Mouse (Mus musculus): ENCODE measurements at regions not wholly inside any gene's neighbourhood (a gene's known extent, or its start where the extent isn't known, plus 50 kb on each side); places are given as distances from the start of the nearest gene placed in this dataset.

- H3K9ac ChIP-seq (ENCODE audit: low read depth, low read length) = no peak overlapping the region
- DNase-seq (ENCODE audit: extremely low read depth, low read depth, low spot score) = no peak
- H3K27ac ChIP-seq (replicated peaks; ENCODE audit: insufficient read depth, low read depth, low read length) = no peak overlapping the region
- H3K4me1 ChIP-seq (ENCODE audit: control insufficient read depth, insufficient read depth, low read length) = no peaks in the 10 kb centered on the region
- no peaks in the 10 kb centered on the region for H3K36me3 ChIP-seq (ENCODE audit: control insufficient read depth, insufficient read depth, low read length)
- 86% methylated on average over 6 of the region's 6 CpGs for WGBS
- H3K4me3 ChIP-seq (ENCODE audit: insufficient read depth, low read depth, low read length) = no peak overlapping the region
- TF ChIP-seq CTCF (IDR thresholded peaks at IDR 0.05; ENCODE audit: low read depth, low read length) (no peak), POLR2A (IDR thresholded peaks at IDR 0.05; ENCODE audit: extremely low read depth, insufficient read depth, low read length) (no peak)
- no peaks in the 10 kb centered on the region for H3K27me3 ChIP-seq (ENCODE audit: control insufficient read depth, insufficient read depth, low read length)
- no peaks in the 10 kb centered on the region for H3K79me2 ChIP-seq (ENCODE audit: control insufficient read depth, insufficient read depth, low read length)
These were observed 284.6 kb upstream of the Ptger4 start for GRCm38 (mm10) chr15:5528619-5529018.

DNA sequence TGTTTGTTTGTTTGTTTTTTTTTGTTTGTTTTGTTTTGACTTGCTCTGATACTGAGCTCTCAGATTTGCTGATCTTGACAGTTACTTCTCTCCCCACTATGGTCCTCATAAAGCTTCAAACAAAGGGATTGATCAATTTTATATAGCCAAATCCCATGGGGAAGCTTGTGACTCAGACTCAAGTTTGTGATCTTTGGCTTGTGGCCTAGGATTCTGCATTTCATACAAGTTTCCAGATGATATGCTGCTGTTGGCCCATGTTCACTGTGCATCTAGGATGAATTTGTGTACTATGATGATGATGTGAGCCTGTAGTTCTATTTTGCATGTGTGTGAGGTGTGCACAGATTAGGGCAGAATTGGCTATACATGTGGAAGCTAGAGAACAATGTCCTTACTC, 289.7 kb upstream of the Ptger4 start:
- TF ChIP-seq POLR2A (IDR thresholded peaks at IDR 0.05; ENCODE audit: extremely low read depth, insufficient read depth, low read length) = no peak
- TF ChIP-seq CTCF (IDR thresholded peaks at IDR 0.05; ENCODE audit: low read depth, low read length) = no peak
- DNase-seq (ENCODE audit: extremely low read depth, low read depth, low spot score) = no peak
- no peak overlapping the region for H3K9ac ChIP-seq (ENCODE audit: low read depth, low read length)
- H3K27ac ChIP-seq (replicated peaks; ENCODE audit: insufficient read depth, low read depth, low read length) = no peak overlapping the region
- H3K27me3 ChIP-seq (ENCODE audit: control insufficient read depth, insufficient read depth, low read length) = no peaks in the 10 kb centered on the region
- no peaks in the 10 kb centered on the region for H3K79me2 ChIP-seq (ENCODE audit: control insufficient read depth, insufficient read depth, low read length)
- no peaks in the 10 kb centered on the region for H3K36me3 ChIP-seq (ENCODE audit: control insufficient read depth, insufficient read depth, low read length)
- no peaks in the 10 kb centered on the region for H3K4me1 ChIP-seq (ENCODE audit: control insufficient read depth, insufficient read depth, low read length)
- H3K4me3 ChIP-seq (ENCODE audit: insufficient read depth, low read depth, low read length) = no peak overlapping the region

GRCm38 (mm10) chr15:5537432-5537831, 293.4 kb upstream of the Ptger4 start:
- H3K4me3 ChIP-seq (ENCODE audit: insufficient read depth, low read depth, low read length) = no peak overlapping the region
- no peaks in the 10 kb centered on the region for H3K4me1 ChIP-seq (ENCODE audit: control insufficient read depth, insufficient read depth, low read length)
- H3K36me3 ChIP-seq (ENCODE audit: control insufficient read depth, insufficient read depth, low read length) = no peaks in the 10 kb centered on the region
- DNase-seq (ENCODE audit: extremely low read depth, low read depth, low spot score) = no peak
- no peak overlapping the region for H3K27ac ChIP-seq (replicated peaks; ENCODE audit: insufficient read depth, low read depth, low read length)
- H3K27me3 ChIP-seq (ENCODE audit: control insufficient read depth, insufficient read depth, low read length) = no peaks in the 10 kb centered on the region
- 71% methylated on average over 2 of the region's 2 CpGs for WGBS
- no peak overlapping the region for H3K9ac ChIP-seq (ENCODE audit: low read depth, low read length)
- TF ChIP-seq CTCF (IDR thresholded peaks at IDR 0.05; ENCODE audit: low read depth, low read length) (no peak), POLR2A (IDR thresholded peaks at IDR 0.05; ENCODE audit: extremely low read depth, insufficient read depth, low read length) (no peak)
- H3K79me2 ChIP-seq (ENCODE audit: control insufficient read depth, insufficient read depth, low read length) = no peaks in the 10 kb centered on the region

- 85% methylated on average over 4 of the region's 4 CpGs for WGBS
- Histone ChIP-seq H3K27me3 (ENCODE audit: control insufficient read depth, insufficient read depth, low read length) (no peaks in the 10 kb centered on the region), H3K36me3 (ENCODE audit: control insufficient read depth, insufficient read depth, low read length) (no peaks in the 10 kb centered on the region), H3K4me1 (ENCODE audit: control insufficient read depth, insufficient read depth, low read length) (no peaks in the 10 kb centered on the region), H3K79me2 (ENCODE audit: control insufficient read depth, insufficient read depth, low read length) (no peaks in the 10 kb centered on the region), H3K27ac (replicated peaks; ENCODE audit: insufficient read depth, low read depth, low read length) (no peak overlapping the region), H3K4me3 (ENCODE audit: insufficient read depth, low read depth, low read length) (no peak overlapping the region), H3K9ac (ENCODE audit: low read depth, low read length) (no peak overlapping the region)
- DNase-seq (ENCODE audit: extremely low read depth, low read depth, low spot score) = peak; percentile 7
- no peak for TF ChIP-seq CTCF (IDR thresholded peaks at IDR 0.05; ENCODE audit: low read depth, low read length)
- TF ChIP-seq POLR2A (IDR thresholded peaks at IDR 0.05; ENCODE audit: extremely low read depth, insufficient read depth, low read length) = no peak
These were observed 295.4 kb upstream of the Ptger4 start for GRCm38 (mm10) chr15:5539301-5539928.

GRCm38 (mm10) chr15:5554526-5554925, 310.5 kb upstream of the Ptger4 start:
- DNase-seq (ENCODE audit: extremely low read depth, low read depth, low spot score) = no peak
- no peak overlapping the region for H3K9ac ChIP-seq (ENCODE audit: low read depth, low read length)
- no peaks in the 10 kb centered on the region for H3K36me3 ChIP-seq (ENCODE audit: control insufficient read depth, insufficient read depth, low read length)
- TF ChIP-seq CTCF (IDR thresholded peaks at IDR 0.05; ENCODE audit: low read depth, low read length) (no peak), POLR2A (IDR thresholded peaks at IDR 0.05; ENCODE audit: extremely low read depth, insufficient read depth, low read length) (no peak)
- WGBS = 62% methylated on average over 4 of the region's 4 CpGs
- no peaks in the 10 kb centered on the region for H3K4me1 ChIP-seq (ENCODE audit: control insufficient read depth, insufficient read depth, low read length)
- no peaks in the 10 kb centered on the region for H3K79me2 ChIP-seq (ENCODE audit: control insufficient read depth, insufficient read depth, low read length)
- H3K27me3 ChIP-seq (ENCODE audit: control insufficient read depth, insufficient read depth, low read length) = no peaks in the 10 kb centered on the region
- H3K27ac ChIP-seq (replicated peaks; ENCODE audit: insufficient read depth, low read depth, low read length) = no peak overlapping the region
- no peak overlapping the region for H3K4me3 ChIP-seq (ENCODE audit: insufficient read depth, low read depth, low read length)

GRCm38 (mm10) chr15:5554926-5555325, 310.9 kb upstream of the Ptger4 start:
- TF ChIP-seq POLR2A (IDR thresholded peaks at IDR 0.05; ENCODE audit: extremely low read depth, insufficient read depth, low read length) = no peak
- no peak for TF ChIP-seq CTCF (IDR thresholded peaks at IDR 0.05; ENCODE audit: low read depth, low read length)
- no peak for DNase-seq (ENCODE audit: extremely low read depth, low read depth, low spot score)
- H3K27me3 ChIP-seq (ENCODE audit: control insufficient read depth, insufficient read depth, low read length) = no peaks in the 10 kb centered on the region
- WGBS = 72% methylated on average over 4 of the region's 4 CpGs
- no peaks in the 10 kb centered on the region for H3K4me1 ChIP-seq (ENCODE audit: control insufficient read depth, insufficient read depth, low read length)
- no peaks in the 10 kb centered on the region for H3K36me3 ChIP-seq (ENCODE audit: control insufficient read depth, insufficient read depth, low read length)
- H3K4me3 ChIP-seq (ENCODE audit: insufficient read depth, low read depth, low read length) = no peak overlapping the region
- H3K79me2 ChIP-seq (ENCODE audit: control insufficient read depth, insufficient read depth, low read length) = no peaks in the 10 kb centered on the region
- H3K9ac ChIP-seq (ENCODE audit: low read depth, low read length) = no peak overlapping the region
- H3K27ac ChIP-seq (replicated peaks; ENCODE audit: insufficient read depth, low read depth, low read length) = no peak overlapping the region
